Mouse (Mus musculus) left cerebral cortex, adult 18-20 months (tissue): ENCODE measurements around the gene Tmem161a. TPM values are rescaled to one million over a fixed set of nuclear protein-coding genes. Genes with fewer than 3 reads are reported as not detected.
"Not testable (repeated sequence)": the region's sequence is repeated elsewhere in the genome, so short reads cannot be mapped to it uniquely, and the experiment has no call there.

Experiments used
- DNase-seq, 2 experiments: peaks; one replicate each; pipeline ENCODE4 v3.0.0; 2021 to 2022; ENCODE audit warnings: low spot score in 2 of 2, mixed read lengths in 1 of 2
- total RNA-seq, 2 experiments: library from RNA; stranded (reverse); gene quantifications; 2 replicates each; pipeline ENCODE4 v1.2.3; 2021

The Tmem161a gene
- total RNA-seq, 2 experiments from 2014 or later, result 45.2 to 46.2 TPM

- DNase-seq, result no peak
Observed at GRCm38 (mm10) chr8:70208130-70208529, 36.0 kb downstream of the Tmem161a start.

GRCm38 (mm10) chr8:70210538-70210937 is 38.4 kb downstream of the Tmem161a start:
- DNase-seq, result peak; percentile 36 to 46

GRCm38 (mm10) chr8:70211275-70211674 is 39.1 kb downstream of the Tmem161a start:
- DNase-seq, result no peak

GRCm38 (mm10) chr8:70211726-70212111 is 39.6 kb downstream of the Tmem161a start:
- peak in 1 of 2 experiments; percentile 35 for DNase-seq

GRCm38 (mm10) chr8:70212112-70213055 is 40.2 kb downstream of the Tmem161a start, which contains the start of gene Slc25a42:
Slc25a42 (minus strand) TSS chr8:70212305.
- peak; percentile 97 for DNase-seq

- DNase-seq, result no peak
Observed at GRCm38 (mm10) chr8:70214411-70214810, 42.3 kb downstream of the Tmem161a start.

- no peak for DNase-seq
Observed at GRCm38 (mm10) chr8:70215092-70215491, 42.9 kb downstream of the Tmem161a start.

- DNase-seq, result not testable (repeated sequence)
Observed at GRCm38 (mm10) chr8:70216161-70216560, 44.0 kb downstream of the Tmem161a start.

- DNase-seq, result peak; percentile 55 to 64
Observed at GRCm38 (mm10) chr8:70216566-70216965, 44.4 kb downstream of the Tmem161a start.

GRCm38 (mm10) chr8:70217441-70217840 is 45.3 kb downstream of the Tmem161a start:
- DNase-seq, result no peak

- DNase-seq, result no peak
Observed at GRCm38 (mm10) chr8:70219107-70219684, 47.0 kb downstream of the Tmem161a start.

- DNase-seq, result no peak
Observed at GRCm38 (mm10) chr8:70220236-70220840, 48.2 kb downstream of the Tmem161a start.

GRCm38 (mm10) chr8:70220911-70221310 is 48.8 kb downstream of the Tmem161a start:
- no peak for DNase-seq

GRCm38 (mm10) chr8:70222041-70222440 is 49.9 kb downstream of the Tmem161a start:
- no peak for DNase-seq

GRCm38 (mm10) chr8:70223341-70223740 is 51.2 kb downstream of the Tmem161a start:
- peak in 1 of 2 experiments; percentile 43 for DNase-seq

GRCm38 (mm10) chr8:70227997-70228396 is 55.8 kb downstream of the Tmem161a start:
- no peak for DNase-seq

GRCm38 (mm10) chr8:70230837-70231236 is 58.7 kb downstream of the Tmem161a start:
- no peak for DNase-seq

Other genes starting within 250 kb of the Tmem161a start
- 10 to 100 TPM; 28.7 TPM for gene Gatad2a, start 176.0 kb upstream of the Tmem161a start, total RNA-seq
- gene Mau2, start 129.6 kb upstream of the Tmem161a start, total RNA-seq, result 10 to 100 TPM; 67.6 to 69.9 TPM
- gene Sugp1, start 129.5 kb upstream of the Tmem161a start, total RNA-seq, result 10 to 100 TPM; 46.8 to 47.1 TPM
- 1 to 10 TPM; 3.6 to 4.2 TPM for gene Tm6sf2, start 99.4 kb upstream of the Tmem161a start, total RNA-seq
- gene Hapln4, start 88.9 kb upstream of the Tmem161a start, total RNA-seq, result 100 to 1,000 TPM in 1 of 2 experiments, 10 to 100 TPM in 1; 97.9 to 111 TPM
- gene Ncan, start 51.5 kb upstream of the Tmem161a start, total RNA-seq, result 100 to 1,000 TPM; 137 to 145 TPM
- 10 to 100 TPM; 23.7 to 25.5 TPM for gene Nr2c2ap, start 41.0 kb upstream of the Tmem161a start, total RNA-seq
- gene Rfxank, start 33.2 kb upstream of the Tmem161a start, total RNA-seq, result 10 to 100 TPM; 11.7 to 14.9 TPM
- 10 to 100 TPM; 47.7 to 48.0 TPM for gene Borcs8, start 32.9 kb upstream of the Tmem161a start, total RNA-seq
- gene Mef2b, start 32.6 kb upstream of the Tmem161a start, total RNA-seq, result not detected
- 10 to 100 TPM; 36.0 to 37.8 TPM for gene Slc25a42, start 39.9 kb downstream of the Tmem161a start, total RNA-seq
- 100 to 1,000 TPM in 1 of 2 experiments, 10 to 100 TPM in 1; 97.3 to 109 TPM for gene Sugp2, start 61.9 kb downstream of the Tmem161a start, total RNA-seq
- 10 to 100 TPM; 37.0 to 42.1 TPM for gene Armc6, start 62.1 kb downstream of the Tmem161a start, total RNA-seq
- 1 to 10 TPM; 7.9 to 9.8 TPM for gene Homer3, start 110.5 kb downstream of the Tmem161a start, total RNA-seq
- 10 to 100 TPM; 42.0 to 49.1 TPM for gene Ddx49, start 130.1 kb downstream of the Tmem161a start, total RNA-seq
- gene Cope, start 130.2 kb downstream of the Tmem161a start, total RNA-seq, result 100 to 1,000 TPM; 141 to 145 TPM
- gene Cers1, start 143.4 kb downstream of the Tmem161a start, total RNA-seq, result 10 to 100 TPM; 86.4 to 94.3 TPM
- 10 to 100 TPM; 16.4 to 19.1 TPM for gene Gdf1, start 157.5 kb downstream of the Tmem161a start, total RNA-seq
- 10 to 100 TPM; 64.1 to 73.7 TPM for gene Upf1, start 180.9 kb downstream of the Tmem161a start, total RNA-seq
- under 1 TPM; 0.30 to 0.33 TPM for gene Comp, start 201.2 kb downstream of the Tmem161a start, total RNA-seq